Mouse (Mus musculus) heart, adult 11 months (tissue): ENCODE results near the gene Odf3b.

Source experiments
- DNase-seq: peaks from one replicate; pipeline ENCODE4 v3.0.0; 2022

Gene Odf3b

DNA sequence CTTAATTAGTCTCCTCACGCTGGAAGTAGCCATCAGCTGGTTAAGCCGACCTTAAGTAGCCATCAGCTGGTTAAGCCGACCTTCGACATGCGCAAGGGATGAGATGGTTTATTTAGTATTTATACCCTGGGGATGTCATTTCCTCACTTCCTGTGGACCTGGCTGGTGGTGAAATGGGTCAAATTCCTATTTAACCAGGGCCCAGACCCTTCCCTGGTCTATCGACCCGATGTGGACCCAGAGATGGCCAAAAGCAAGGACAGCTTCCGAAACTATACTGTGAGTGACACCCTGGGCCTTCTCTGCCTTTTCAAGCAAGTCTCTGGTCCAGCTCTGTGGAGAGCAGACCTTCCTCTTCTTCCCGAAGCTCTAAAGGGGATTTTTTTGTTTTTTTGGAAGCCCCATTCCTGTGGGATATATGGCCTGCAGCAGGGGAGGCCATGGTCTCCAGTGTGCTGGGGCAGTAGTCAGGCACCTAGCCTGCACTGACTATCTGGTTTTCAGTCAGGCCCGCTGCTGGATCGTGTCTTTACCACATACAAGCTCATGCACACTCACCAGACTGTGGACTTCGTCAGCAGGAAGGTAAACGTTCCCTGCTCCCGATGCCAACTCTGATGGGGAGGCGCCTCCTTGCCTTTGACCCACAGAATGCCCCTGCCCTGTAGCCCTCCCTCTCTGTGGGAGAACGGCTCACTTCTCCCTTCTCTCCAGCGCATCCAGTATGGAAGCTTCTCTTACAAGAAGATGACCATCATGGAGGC lies 44.1 kb downstream of the Odf3b start:
- DNase-seq = peak; percentile 85

GRCm38 (mm10) chr15:89334271-89334670 lies 44.8 kb downstream of the Odf3b start, which contains the start of gene Miox:
TSS of gene Miox (plus strand) at chr15:89334398.
- DNase-seq = peak; percentile 84
